Mouse (Mus musculus) G1E (cell line): ENCODE results near the gene Ppm1h. TPM values are rescaled to one million over a fixed set of nuclear protein-coding genes. Genes with fewer than 3 reads are reported as not detected.

Source experiments
- ATAC-seq: 2 replicates; pipeline ENCODE4 v1.8.0; 2016; ENCODE audit warnings: mild to moderate bottlenecking; ENCODE audit not compliant: insufficient number of reproducible peaks, poor library complexity, low FRiP score, severe bottlenecking; ENCODE audit errors: extremely low read depth
- DNase-seq: peaks from one replicate; pipeline ENCODE4 v3.0.0; 2012; ENCODE audit warnings: low spot score
- H3K27me3 ChIP-seq: 2 replicates; pipeline ENCODE4 v1.6.1; 2012; ENCODE audit warnings: mild to moderate bottlenecking, low read length, inconsistent platforms; ENCODE audit not compliant: insufficient read depth
- H3K36me3 ChIP-seq: replicated peaks from 2 replicates; pipeline ENCODE3; 2012; ENCODE audit warnings: mild to moderate bottlenecking, inconsistent platforms
- H3K4me1 ChIP-seq: 2 replicates; pipeline ENCODE4 v1.6.1; 2012; ENCODE audit warnings: low read depth, low read length, inconsistent platforms, mixed read lengths; ENCODE audit not compliant: insufficient read depth
- H3K4me3 ChIP-seq: 2 replicates; pipeline ENCODE4 v1.5.1; 2012; ENCODE audit warnings: low read depth, mild to moderate bottlenecking, inconsistent platforms, low read length, moderate library complexity, mixed read lengths
- H3K9me3 ChIP-seq: replicated peaks from 2 replicates; pipeline ENCODE4 v1.6.1; 2012; ENCODE audit warnings: inconsistent platforms
- CTCF ChIP-seq: IDR thresholded peaks from 2 replicates; pipeline ENCODE4 v1.5.1; 2012; ENCODE audit warnings: low read depth, low read length, inconsistent platforms, mixed read lengths
- GATA1 ChIP-seq: IDR thresholded peaks from 2 replicates; pipeline ENCODE4 v1.6.1; 2012; ENCODE audit warnings: borderline replicate concordance, low read length, inconsistent platforms, mixed read lengths
- GATA2 ChIP-seq: IDR thresholded peaks from 2 replicates; pipeline ENCODE4 v1.6.1; 2012; ENCODE audit warnings: low read depth, low read length, inconsistent platforms, borderline replicate concordance
- POLR2AphosphoS5 ChIP-seq: IDR thresholded peaks from 2 replicates; pipeline ENCODE4 v1.6.1; 2012; ENCODE audit warnings: low read depth, low read length, inconsistent platforms; ENCODE audit not compliant: insufficient replicate concordance
- TAL1 ChIP-seq: conservative IDR thresholded peaks from 2 replicates; pipeline ENCODE4 v1.6.1; 2012; ENCODE audit warnings: low read depth, low read length, inconsistent platforms, mixed read lengths
- polyA plus RNA-seq: library from polyadenylated mRNA; stranded (reverse); fragments of >175 nt; gene quantifications from 2 replicates; pipeline ENCODE4 v1.2.3, GENCODE M21; 2012
- total RNA-seq, 2 experiments: library from RNA; stranded (forward) in 1 of 2; stranded (reverse) in 1 of 2; fragments of 200-1000 nt in 1 of 2; fragments of >200 nt in 1 of 2; fragmentation: Nextera tagmentation in 1 of 2; gene quantifications; 2 replicates each; pipeline ENCODE4 v1.2.3; 2014 to 2017

The Ppm1h gene
- total and polyA plus RNA-seq, 3 experiments, result 0.27 TPM; not detected in 2

DNA sequence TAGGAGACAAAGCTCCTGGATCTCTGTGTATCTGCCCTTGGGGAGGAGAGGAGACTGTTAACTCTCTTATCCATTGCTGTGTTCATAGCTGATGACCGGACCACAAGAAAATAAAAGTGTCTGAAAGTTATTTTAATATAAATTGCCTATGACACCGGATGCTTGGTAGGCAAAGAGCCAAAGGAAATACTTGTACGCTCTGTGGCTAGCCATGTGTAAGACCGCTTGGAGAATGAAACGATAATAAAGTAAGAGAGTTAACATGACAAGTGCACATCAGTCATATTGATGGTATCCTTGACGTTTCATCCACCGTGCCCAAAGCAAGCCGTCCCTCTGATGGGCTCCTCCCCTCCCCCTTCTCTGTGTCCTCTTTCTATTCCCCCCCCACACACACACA, 194.2 kb downstream of the Ppm1h start:
- Histone ChIP-seq H3K36me3 (no peaks in the 10 kb centered on the region), H3K4me3 (no peak overlapping the region), H3K9me3 (peaks cover 63% of the 10 kb centered on the region), H3K27me3 (no peaks in the 10 kb centered on the region), H3K4me1 (no peaks in the 10 kb centered on the region)
- DNase-seq, result no peak
- no peak for ATAC-seq
- TF ChIP-seq CTCF (no peak), GATA2 (no peak), POLR2AphosphoS5 (no peak), GATA1 (no peak), TAL1 (no peak)

DNA sequence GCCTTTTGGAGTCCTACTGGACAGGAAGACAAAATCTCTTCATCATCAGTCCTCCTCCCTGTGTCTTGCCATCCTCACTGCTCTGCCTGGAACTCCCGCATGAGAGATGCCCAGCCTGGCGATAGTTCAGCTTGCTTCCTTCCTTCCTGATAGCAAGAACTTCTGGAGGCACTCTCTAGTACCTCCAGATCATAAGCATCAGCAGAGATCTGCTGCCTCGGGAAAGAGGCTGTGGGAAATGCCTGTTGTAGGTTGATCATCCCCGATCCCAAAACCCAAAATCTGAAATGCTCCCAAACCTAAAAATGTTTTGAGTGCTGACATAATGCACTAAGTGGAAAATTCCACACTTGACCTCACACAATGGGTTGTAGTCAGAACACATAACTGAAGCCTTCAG, 198.4 kb downstream of the Ppm1h start:
- Histone ChIP-seq H3K27me3 (no peaks in the 10 kb centered on the region), H3K36me3 (no peaks in the 10 kb centered on the region), H3K4me1 (no peaks in the 10 kb centered on the region), H3K9me3 (peaks cover 52% of the 10 kb centered on the region), H3K4me3 (no peak overlapping the region)
- no peak for ATAC-seq
- TF ChIP-seq GATA2, result no peak
- no peak for TF ChIP-seq TAL1
- TF ChIP-seq GATA1, result no peak
- TF ChIP-seq CTCF, result no peak
- no peak for TF ChIP-seq POLR2AphosphoS5
- DNase-seq, result no peak

DNA sequence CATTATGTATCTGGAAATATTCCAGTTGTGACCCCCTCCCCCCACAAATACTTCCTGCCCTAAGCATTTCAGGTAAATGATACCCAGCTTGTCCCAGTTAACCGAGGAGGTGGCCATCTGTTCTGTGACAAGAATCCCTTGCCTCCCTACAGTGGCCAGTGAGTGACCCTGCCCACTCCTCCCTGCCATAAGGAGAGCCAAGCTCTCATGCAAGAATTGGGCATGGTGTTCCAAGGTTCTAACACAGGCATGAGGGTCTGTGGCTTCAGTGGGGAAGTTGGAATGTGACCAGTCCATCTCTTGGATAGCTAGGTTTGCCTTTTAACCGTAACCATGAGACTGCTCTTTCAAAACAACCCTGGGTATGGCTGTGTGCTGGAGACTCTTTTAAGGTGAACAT, 198.9 kb downstream of the Ppm1h start:
- no peaks in the 10 kb centered on the region for H3K4me1 ChIP-seq
- no peak for TF ChIP-seq TAL1
- no peak for TF ChIP-seq CTCF
- TF ChIP-seq POLR2AphosphoS5, result no peak
- no peak for TF ChIP-seq GATA1
- TF ChIP-seq GATA2, result no peak
- H3K36me3 ChIP-seq, result no peaks in the 10 kb centered on the region
- H3K9me3 ChIP-seq, result peaks cover 52% of the 10 kb centered on the region
- DNase-seq, result no peak
- no peak for ATAC-seq
- no peaks in the 10 kb centered on the region for H3K27me3 ChIP-seq
- H3K4me3 ChIP-seq, result no peak overlapping the region

DNA sequence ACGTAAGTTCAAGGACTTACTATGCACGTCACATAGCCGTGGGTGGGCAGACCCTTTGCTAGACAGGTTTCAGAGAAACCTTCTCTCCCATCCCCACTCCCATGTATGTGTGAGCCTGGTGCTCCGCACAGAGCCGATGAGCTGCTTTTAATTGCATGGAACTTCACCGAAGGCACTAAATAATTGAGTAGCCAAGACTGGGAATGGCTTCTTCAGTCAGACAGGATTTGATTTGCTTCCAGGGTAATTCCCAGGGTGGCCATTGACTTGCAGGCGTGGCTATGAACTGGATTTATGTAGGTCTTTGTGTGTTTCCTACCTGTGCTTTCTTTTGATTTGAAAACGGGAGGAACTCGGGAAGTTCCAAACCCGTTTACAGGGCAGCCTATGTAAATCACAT, 202.9 kb downstream of the Ppm1h start:
- Histone ChIP-seq H3K36me3 (no peaks in the 10 kb centered on the region), H3K9me3 (peaks cover 48% of the 10 kb centered on the region), H3K4me3 (no peak overlapping the region), H3K27me3 (no peaks in the 10 kb centered on the region), H3K4me1 (no peaks in the 10 kb centered on the region)
- ATAC-seq (no peak), DNase-seq (no peak)
- TF ChIP-seq GATA2 (no peak), POLR2AphosphoS5 (no peak), CTCF (no peak), GATA1 (no peak), TAL1 (no peak)

DNA sequence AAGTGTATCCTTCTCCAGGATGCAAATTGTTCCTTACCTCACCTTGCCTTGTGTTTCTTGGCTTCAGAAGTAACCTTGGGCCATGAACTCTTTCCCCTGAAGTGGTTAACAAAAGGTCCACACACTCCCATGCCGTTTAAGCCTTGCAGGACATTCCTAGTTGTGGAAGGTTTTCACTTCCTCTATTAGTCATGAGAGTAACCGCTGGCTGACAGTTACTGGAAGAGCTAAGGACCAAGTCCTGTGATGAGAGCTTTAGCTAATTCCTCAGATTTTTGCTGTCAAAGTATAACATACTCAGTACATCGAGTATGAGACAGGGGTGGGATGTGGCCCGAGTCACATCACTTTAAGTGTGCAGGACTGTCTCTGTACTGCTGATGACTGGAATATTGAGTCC, 204.1 kb downstream of the Ppm1h start:
- DNase-seq (no peak), ATAC-seq (no peak)
- Histone ChIP-seq H3K4me1 (no peaks in the 10 kb centered on the region), H3K27me3 (no peaks in the 10 kb centered on the region), H3K9me3 (peaks cover 46% of the 10 kb centered on the region), H3K4me3 (no peak overlapping the region), H3K36me3 (no peaks in the 10 kb centered on the region)
- TF ChIP-seq GATA1 (no peak), GATA2 (no peak), TAL1 (no peak), CTCF (no peak), POLR2AphosphoS5 (no peak)

DNA sequence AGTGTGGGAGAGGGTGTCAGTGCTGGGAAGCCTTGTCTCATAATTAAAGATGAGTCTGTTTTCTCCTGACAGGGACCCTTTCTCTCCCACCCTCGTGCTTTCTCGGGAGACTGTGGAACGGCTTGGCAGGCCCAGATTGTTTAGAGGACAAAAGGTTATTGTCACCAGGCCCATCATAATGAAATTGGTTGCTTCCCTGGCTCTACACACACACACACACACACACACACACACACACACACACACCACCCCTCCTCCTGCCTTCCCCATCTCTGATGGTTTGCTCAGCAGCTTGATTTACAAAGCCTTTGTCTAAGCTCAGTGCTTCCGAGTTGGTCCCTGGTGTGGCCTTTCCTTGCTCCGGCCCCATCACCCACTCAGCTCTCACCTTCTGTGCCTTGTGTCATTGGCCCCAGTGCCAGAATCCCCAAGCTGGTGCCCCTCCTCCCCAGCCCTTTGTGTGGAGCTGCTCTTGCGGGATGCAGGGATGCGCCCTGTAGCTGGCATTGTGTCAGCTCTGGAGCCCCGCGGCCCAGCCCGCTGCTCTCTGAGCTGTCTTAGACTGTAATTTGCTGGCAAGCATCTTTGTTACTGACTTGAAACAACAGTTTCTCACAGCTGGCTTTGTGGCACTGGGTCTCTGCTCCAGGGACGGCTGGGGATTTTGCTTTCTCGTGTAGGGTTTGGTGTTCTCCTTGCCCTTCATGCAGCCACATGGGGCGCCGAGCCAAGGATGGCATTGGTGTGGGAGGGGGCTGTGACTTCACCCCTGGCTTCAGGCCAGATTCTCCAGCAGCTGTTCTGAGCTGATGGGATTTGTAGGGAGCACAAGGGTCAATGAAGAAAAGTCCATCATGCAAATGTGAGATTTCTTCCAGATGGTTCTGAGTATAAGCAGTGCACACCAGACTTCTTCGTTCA, 205.5 kb downstream of the Ppm1h start:
- no peak overlapping the region for H3K4me3 ChIP-seq
- H3K36me3 ChIP-seq, result no peaks in the 10 kb centered on the region
- ATAC-seq (no peak), DNase-seq (no peak)
- H3K27me3 ChIP-seq, result no peaks in the 10 kb centered on the region
- no peaks in the 10 kb centered on the region for H3K4me1 ChIP-seq
- TF ChIP-seq GATA2 (no peak), TAL1 (no peak), POLR2AphosphoS5 (no peak), CTCF (no peak), GATA1 (no peak)
- peaks cover 56% of the 10 kb centered on the region for H3K9me3 ChIP-seq
